Mouse (Mus musculus) cerebellum, adult 9-10 months (tissue): ENCODE measurements around the gene Map3k3.
A peak's percentile ranks its signal among the peaks of the same experiment; 100 is the strongest.

ENCODE experiments used
- DNase-seq: peaks from one replicate; pipeline ENCODE4 v3.0.0; 2022

Gene Map3k3

DNA sequence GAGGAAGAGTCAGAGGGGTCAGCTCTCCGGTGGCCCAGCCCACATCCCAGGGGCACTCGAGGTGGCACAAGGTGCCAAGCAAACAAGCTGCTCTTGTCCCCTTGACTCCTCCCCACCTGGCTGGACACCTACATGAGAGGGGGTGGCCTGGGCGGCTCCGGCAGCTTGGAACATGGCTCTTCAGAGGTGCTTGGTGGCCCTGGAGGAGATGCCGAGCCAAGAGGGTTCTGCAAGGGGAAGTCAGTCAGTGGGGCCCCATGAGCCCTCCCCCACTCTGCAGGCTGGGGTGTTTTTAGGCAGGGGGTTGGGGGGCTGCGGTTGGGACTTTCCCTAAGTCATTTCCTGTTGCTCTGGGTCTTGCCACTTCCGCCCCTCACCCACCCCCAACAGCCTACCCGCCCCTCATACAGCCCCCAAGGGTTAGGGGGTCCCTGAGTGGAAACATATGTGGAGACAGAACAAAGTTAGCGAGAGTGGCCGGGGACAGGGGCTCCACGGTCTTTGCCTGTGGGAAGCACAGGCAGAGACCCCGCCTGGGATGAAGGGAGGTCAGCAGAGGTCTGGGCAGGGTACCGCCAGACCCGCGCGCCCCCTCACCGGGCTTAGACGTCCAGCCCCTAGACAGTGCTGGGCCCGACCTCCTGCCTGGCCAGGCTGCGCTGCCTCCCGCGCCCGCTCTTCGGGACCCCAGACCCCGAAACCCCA is 75.0 kb downstream of the Map3k3 start:
- peak; percentile 74 for DNase-seq

DNA sequence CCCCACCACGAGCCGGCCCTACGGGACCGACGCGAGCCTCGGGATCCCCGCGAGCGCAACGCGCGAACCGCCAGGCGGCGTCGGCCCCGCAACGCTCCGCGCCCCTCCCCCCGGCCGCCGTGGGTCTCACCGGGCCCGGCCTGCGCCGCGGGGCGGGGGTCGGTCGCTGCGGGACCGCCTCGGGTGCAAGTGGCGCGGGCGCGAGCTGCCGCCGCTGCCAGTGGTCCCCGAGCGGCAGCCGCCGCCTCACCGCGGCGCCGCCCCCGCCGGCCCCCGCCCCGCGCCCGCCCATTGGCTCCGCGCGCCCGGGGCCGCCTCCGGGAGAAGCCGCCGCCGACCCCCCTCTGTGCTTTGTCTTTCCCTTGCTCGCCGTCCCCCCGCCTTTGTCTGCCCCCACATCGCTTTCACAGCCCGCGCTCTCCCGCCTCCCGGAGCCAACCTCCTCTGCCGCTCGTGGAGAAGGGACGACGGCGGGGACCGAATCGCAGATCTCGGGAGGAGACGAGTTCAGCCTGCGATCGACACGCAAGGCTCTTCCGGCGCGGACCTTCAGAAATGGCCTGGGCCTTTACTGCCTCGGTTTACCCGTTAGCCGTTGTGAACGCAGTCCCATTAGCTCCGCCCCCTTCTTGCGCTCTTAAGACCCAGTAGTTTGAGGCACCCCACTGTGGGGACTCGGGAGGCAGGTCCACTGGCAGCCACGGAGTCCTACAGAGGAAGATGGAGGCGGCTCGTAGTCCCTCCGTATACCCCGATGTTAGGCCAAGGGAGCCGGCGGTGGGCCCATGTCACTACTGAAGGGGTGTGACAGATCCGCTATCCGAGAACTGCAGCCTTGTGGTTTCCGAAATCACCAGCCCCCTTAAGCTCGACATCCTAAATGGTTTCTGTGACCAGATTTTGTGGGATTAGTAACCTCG is 75.8 kb downstream of the Map3k3 start:
- peak; percentile 84 for DNase-seq

DNA sequence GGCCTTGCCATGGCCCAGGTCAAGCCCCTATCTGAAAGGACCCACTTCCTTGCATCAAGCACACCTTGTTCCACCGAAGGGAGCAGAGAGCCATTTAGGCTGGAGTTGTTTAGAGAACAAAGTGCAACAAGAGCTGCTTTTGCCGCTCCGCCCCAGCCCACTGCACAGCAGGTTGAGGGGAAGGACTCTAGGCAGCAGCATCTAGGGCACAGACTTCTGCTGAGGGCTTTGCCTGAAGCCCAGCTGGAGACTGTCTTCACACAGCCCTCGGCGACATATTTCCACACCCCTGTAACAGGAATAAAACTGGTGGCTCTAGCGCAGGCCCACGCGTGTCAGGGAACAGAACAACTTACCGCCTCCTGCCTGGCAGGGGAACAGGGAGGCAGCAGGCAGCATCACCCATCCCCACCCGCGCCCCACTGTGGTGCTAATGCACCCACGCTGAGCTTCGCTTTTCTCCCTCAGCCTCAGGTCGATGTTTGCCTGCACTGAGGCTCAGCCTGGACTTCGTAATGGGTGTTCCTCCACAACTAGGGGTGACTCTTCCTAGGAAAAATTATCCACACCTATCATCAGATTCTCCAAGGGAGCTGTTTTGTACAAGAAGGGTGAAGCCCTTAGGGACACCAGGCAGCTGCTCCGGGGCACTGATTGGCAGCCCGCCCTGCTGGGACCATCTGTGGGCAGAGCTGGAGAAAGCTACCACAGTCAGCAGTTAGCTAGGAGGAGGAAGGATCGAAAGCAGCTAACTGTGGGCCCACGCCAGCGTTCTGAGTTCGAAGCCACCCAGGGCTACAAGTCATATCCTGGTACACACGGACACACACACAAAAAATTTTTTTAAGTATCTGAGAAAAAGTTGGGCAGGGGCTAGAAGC is 76.7 kb downstream of the Map3k3 start, which contains the start of the genes Gm10840 and Limd2:
TSS of gene Gm10840 (plus strand) at position 10 of the 881 bp plus-strand sequence.
TSS of gene Limd2 (minus strand) at position 20 of the 881 bp plus-strand sequence.
- peak; percentile 83 for DNase-seq

DNA sequence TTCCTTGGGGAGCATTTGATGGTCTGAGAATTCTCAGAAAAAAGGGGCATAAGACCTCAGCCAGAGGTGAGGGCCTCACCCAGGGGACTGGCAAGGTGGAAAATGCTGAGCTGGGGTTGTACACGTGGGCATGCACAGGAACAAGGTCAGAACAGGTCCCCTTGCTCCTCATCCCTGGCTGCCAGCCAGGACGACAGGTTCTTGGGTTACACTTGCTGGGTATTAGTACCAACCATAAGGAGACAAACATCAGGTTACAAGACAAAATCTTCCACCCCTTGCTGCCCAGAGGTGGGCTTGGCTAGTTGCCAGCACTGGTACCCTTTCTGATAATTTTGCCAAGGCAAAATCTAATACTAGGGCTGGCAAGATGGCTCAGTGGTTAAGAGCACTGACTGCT is 77.8 kb downstream of the Map3k3 start:
- no peak for DNase-seq

DNA sequence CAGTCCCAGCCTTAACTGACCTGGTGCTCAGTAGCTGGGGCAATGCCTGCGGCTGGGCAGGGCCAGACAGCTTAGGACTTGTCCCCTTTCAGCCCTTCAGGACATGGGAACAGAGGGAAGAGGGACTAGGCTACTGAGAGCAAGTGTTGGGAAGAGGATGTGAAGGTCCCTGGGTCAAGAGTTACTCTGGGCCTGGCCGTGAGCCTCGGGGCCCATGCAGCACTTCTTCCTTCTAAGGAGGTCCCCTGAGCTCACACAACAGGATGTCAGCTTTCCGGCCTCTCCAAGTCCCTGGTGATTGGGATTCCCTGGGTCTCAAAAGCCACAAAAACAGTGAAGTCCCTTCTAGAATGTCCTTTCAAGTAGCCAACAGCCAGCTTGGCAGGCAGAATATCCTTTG is 79.1 kb downstream of the Map3k3 start:
- peak; percentile 23 for DNase-seq

DNA sequence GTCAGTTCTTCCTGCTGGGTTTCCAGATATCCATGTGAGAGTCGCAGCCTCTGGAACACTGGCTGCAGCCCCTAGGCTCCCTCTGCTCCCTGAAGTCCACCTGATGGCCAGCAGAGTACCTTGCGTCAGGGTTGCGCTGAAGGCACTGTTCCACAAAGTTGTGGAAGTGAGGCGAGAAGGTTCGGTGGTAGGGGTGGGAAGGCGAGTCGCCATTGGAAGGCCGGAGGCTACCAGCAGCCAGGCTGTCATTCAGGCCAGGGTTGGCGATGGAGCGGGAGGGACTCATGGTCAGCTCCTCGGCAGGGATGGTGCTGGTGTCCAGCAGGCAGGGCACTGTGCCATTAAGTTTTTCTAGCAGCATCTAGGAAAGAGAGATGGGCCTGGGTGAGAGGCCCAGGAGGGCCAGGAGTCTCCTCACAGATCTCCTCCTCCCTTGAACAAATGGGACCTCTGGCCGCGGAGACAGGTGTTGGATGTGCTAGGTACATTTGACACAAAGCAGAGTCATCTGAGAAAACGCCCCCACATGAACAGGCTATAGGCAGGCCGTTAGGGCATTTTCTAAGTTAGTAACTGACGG is 80.3 kb downstream of the Map3k3 start:
- peak; percentile 29 for DNase-seq

DNA sequence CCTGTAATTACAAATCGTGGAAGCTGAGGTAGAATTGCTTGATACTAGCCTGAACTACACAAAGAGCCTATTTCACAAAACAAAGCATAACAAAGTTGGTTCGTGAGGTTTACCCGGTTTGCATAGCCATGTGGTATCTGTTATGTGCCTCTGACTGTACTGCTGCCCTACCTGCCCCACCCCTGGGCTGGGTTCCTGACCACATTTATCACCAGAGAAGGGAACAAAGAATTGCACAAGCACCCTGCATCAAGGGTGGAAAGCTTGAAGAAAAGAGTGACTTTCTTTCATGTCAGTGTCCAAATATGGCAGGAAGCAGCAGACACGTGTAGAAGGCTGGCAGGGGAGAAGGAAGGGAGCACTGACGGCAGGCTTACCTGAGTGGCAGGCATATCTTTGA is 83.0 kb downstream of the Map3k3 start:
- DNase-seq, result no peak

DNA sequence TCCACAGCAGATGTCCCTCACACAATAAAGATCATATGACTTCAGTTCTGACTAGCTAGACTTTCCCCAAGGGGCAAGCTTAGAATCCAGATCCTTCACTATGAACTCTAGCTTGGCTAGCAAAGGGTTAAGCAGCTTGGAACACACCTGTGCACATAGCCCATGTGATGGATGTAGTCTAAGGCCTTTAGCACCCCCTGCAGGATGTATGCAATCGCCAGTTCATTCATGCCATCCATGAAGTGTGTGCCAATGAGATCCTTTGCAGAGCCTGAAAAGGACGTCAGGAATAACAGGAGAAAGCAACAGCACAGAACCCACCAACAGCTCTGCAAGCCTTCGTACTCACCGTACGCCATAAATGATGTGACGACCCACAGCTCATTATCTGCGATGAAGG is 86.4 kb downstream of the Map3k3 start:
- DNase-seq, result no peak

DNA sequence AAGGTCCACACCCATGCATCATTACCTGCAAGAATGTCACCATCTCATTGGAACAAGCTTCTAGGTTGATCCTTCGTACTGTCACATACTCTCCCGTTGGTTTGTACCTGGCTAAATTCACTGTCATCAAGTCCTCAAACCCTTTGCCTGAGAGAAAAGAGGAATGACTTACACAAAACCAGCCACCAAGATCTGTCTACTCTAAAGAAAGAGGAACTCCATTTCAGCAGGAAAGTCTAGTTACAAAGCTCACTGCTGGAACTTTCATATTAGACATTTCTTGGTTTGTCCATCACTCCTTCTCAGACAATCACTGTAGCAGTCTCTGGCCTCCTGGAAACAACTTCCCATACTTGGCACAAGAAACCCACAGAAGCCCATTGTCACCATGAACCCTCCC is 88.8 kb downstream of the Map3k3 start:
- no peak for DNase-seq

DNA sequence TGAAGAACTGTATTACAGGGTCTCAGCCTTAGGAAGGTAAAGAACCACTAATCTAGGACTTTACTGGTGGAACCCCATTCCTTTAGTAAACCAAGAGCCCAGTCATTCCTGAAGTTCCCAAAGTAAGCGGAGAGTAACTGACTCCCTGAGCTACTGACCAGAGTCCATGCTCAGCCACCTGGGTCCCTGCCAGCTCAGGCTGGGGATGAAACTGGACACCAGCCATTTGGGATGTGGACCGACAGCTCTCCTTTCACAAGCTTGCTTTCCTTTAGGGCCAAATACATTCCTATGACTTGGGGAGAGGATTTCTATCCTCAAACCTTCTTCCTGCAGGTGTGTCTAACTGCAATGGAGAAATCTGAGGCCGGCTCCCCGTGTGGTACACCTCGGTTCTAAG is 90.0 kb downstream of the Map3k3 start:
- peak; percentile 76 for DNase-seq

DNA sequence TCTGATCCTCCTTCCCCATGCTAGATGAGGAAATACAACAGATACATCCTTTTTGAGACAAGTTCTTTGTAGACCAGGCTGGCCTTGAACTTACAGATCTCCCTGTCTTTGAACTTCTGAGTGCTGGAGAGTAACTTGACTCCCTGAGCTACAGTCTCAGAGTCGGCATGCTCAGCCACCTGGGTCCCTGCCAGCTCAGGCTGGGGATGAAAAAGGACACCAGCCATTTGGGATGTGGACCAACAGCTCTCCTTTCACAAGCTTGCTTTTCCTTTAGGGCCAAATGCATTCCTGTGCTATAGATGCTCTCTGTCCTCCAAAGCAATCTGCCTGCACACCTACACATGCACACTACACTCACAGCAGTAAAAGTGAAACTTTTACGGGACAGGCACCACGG is 90.7 kb downstream of the Map3k3 start:
- peak; percentile 78 for DNase-seq

DNA sequence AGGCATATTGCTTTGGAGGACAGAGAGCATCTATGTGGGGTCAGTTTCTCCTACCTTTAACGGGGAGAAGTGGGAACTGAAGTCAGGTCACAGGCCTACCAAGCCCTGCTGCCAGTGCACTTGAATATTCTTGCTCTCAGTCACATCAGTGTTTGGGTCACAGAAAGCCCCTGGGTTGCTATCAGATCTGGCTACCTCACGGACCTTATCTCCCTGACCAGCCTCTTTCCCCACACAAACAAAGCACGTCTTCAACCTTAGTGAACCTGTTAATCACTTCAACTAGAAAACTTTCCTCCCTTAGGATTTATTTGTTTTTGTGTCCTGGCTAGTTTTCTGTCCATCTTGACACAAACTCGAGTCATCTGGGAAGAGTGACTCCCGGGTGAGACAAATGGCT is 92.0 kb downstream of the Map3k3 start:
- DNase-seq, result no peak

DNA sequence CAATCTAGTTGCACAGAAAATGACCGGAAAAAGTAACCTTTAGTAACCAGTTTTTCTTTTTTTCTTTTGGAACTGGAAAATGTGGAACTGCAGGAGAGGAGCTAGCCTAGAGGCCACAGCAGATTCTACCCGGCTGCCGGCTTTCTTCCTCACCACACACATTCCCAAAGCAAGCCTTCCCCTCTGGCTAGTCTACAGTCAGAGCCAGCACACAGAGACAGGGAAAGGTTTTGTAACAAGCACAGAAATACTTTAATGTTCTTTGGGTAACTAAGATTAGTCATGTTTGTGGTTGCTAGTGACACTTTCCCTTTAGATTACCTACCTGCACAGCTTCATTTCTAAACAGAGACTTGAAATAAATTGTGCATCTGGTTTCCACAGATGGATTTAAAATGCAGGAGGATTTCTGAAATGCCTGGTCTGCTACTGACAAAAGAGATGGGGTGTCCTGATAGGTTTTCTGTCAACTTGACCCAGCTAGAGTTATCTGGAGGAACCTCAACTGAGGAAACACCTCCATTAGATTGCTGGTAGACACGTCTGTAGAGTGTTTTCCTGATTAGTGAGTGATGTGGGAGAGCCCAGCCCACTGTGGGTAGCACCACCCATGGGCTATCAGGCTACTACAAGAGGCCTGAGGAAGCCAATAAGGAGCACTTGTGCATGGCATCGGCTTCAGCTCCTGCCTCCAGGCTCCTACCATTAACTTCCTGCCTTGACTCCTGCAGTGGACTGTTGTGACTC is 93.8 kb downstream of the Map3k3 start:
- no peak for DNase-seq

DNA sequence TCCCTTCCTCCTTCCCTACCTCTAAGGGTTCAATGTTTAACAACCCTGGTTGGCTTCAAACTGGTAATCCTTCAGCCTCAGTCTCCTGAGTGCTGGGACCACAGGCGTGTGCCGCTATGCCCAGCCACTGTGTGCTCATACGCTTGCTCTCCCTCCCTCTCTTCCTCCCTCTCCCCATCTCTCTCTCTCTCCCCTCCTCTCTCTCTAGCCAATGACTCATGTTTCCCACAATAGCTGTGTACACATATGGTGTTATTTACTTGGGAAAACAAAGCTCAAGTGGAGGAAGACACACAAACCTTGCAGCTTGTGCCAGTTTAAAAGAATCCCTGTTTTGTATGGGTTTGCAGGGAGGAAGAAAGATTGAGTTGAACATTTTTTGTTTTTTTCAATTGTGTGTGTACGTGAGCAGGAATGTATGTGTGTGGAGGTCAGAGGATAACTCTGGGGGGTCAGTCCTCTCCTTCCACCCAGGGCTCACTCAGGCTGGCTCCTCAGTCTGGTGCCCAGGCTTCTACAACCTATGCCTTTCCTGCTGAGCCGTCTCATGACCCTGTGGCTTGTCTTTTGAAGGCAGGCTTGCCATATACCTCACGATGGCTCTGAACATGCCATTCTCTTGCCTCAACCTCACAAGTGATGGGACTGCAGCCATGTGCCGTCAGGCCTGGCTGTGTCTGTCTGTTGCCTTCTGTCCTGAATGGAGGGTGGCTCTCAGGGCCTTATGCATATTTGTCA is 95.5 kb downstream of the Map3k3 start:
- peak; percentile 93 for DNase-seq

DNA sequence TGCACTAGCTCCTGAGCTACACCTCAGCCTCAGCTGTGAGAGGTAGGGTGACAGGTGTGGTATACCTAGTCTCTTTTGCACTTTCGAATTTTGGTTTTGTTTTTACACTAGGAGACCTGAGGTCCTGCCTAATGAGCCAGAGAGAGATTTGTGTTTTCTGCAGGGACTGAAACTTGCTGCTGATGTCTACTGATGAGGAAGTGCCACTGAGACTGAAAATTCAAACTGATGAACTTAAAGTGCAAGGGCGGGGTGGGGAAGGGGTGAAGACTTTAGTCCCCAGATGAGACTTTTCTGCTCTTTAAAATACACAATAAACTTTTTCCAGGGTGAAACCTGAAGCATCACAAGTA is 96.0 kb downstream of the Map3k3 start:
- DNase-seq, result no peak

DNA sequence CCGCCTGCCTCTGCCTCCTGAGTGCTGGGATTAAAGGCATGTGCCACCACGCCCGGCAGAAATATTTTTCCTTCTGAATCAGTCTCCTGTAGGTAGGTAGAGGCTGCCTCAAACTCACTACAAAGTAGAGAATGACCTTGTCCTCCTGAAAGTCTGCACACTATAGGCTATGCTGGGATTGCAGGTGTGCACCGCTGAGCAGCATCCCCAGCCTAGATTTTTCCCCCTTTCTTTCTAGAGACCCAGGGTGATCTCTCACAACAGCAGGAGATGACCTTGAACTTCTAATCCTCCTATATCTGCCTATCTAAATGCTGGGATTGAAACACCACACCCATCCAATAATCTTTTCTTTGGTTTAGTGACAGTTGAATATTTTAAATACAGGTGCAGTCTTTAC is 102.9 kb downstream of the Map3k3 start:
- DNase-seq, result no peak

DNA sequence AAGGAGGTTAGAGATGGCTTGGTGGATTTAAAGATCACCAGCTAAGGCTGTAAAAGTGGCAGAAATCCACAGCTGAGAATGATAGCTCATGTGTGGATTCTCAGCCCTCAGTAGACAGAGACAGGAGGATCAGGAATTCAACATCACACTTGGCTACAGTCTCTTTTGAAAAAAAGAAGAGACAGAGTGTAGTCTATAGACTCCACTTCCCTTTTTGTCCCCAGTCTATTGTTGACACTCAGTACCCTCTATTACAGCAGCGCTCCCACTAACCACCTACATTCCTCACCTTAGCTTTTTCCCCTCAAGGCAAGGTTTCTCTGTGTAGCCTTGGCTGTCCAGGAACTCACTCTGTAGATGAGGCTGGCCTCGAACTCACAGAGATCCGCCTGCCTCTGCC is 107.3 kb downstream of the Map3k3 start:
- DNase-seq, result no peak

DNA sequence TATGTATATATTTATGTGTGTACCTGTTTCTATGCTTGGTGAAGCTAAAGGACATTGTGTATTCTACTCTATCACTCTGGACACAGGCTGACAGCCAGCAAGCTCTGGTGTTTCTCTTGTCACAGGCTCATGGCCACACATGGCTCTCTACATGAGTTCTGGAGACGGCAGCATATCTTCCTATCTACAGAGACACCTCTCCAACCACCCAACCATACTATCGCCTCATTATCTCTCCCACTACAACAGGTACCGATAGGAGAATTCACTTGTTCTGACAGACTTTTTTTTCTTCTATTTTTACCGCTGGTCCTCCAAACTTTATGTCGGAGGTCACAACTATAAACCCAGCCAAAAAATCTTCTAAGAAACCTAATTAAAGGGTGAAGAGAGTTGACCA is 107.8 kb downstream of the Map3k3 start:
- DNase-seq, result no peak

DNA sequence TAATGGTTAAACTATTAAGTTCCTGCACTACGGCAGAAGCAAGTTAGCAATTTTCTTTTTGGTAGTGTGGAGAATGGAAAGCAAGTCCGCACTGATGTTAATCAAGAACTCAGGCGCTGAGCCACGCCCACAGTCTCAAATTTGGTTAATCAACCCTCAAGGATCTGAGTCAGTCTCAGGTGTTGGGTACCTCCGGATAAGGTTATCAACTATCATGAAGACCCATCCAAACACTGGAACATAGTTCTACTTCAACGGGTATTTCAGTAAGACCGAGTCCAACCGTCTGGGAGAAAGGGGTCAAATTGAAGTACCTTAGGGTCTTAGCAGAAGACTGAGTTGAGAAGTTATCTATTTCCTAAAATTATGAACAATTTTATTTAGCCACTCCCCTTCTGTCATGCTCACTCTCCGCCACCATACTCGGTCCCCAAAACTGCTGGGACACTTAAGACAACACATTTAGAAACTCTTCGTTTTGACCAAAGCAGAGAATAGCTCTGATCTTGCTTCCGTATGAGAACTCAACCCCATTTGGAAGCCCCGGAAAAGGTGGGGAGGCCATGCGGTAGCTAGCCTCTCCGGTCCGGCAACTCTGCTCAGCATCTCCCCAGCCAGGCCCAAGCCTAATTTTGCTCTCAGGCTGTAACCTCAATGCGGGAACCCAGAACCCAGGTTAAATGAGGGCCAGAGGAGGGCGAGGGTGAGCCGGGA is 108.4 kb downstream of the Map3k3 start:
- peak; percentile 55 for DNase-seq

DNA sequence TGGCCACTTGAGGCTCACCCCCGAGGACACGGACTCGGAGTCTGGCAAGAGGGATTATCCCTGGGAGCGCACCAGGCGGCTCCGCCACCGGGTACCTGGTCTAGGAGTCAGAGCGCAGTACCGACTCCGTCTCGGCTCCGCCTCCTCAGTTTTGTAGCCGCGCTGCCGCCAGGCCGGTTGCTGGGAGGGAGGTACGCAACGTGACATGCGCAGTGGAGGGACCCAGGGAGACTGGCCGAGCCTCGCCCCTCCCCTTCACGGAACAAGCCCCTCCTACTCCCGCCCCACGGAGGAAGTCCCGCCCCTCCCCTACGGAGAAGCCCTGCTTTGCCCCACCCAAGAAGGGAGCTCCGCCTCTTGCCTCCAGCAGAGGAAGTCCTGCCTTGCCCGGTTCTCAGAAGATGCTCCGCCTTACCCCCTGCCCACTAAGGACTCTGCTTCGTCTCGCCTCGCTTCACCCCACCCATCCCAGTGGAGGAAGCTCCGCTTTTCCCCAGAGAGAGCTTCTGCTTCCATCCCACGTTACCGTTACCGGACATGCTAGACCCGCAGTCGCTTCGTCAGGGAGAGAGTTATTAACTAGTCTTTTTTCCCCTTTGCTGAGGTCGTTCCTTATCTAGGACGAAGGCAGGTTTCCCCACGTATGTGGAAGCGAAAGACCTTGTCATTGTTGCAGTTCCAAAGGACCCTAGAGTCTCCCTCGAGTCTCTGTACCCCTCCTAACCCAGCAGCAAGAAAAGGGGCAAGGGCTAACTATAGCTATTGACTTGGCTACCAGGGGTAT is 109.2 kb downstream of the Map3k3 start:
- DNase-seq, result peak; percentile 95
